Mouse (Mus musculus): Measurements from ENCODE around the gene Rec114. TPM values are rescaled to one million over a fixed set of nuclear protein-coding genes. Genes with fewer than 3 reads are reported as not detected.

Gene Rec114
- polyA plus RNA-seq (2017; shearing (Covaris generic)) = 1 to 10 TPM in 1 of 2 experiments, under 1 TPM in 1; 0.87 to 2.4 TPM

GRCm38 (mm10) chr9:58743702-58744248 lies at the start of gene Rec114:
Gene Rec114 (minus strand): TSS chr9:58743964.

Other genes starting within 250 kb of the Rec114 start
- under 1 TPM; 0.13 to 0.22 TPM for gene Cd276, start 188.5 kb downstream of the Rec114 start, polyA plus RNA-seq (2017; shearing (Covaris generic))
- 100 to 1,000 TPM in 1 of 2 experiments, 10 to 100 TPM in 1; 76.5 to 109 TPM for gene Nptn, start 161.7 kb downstream of the Rec114 start, polyA plus RNA-seq (2017; shearing (Covaris generic))
- under 1 TPM in 1 of 2 experiments, not detected in 1; 0.37 TPM for gene Hcn4, start 79.4 kb upstream of the Rec114 start, polyA plus RNA-seq (2017; shearing (Covaris generic))